Mouse (Mus musculus): Measurements from ENCODE around the gene Rsph3a.
"Not testable (repeated sequence)": the region's sequence is repeated elsewhere in the genome, so short reads cannot be mapped to it uniquely, and the experiment has no call there.

The Rsph3a gene

GRCm38 (mm10) chr17:7928662-7929061, 16.8 kb upstream of the Rsph3a start:
- no peak for DNase-seq (ENCODE audit: low read depth)

GRCm38 (mm10) chr17:7929279-7929678, 16.1 kb upstream of the Rsph3a start:
- DNase-seq (ENCODE audit: low read depth) = no peak

GRCm38 (mm10) chr17:7931096-7931990, 14.1 kb upstream of the Rsph3a start:
- no peak for DNase-seq (ENCODE audit: low read depth)

GRCm38 (mm10) chr17:7932121-7932520, 13.3 kb upstream of the Rsph3a start:
- not testable (repeated sequence) for DNase-seq (ENCODE audit: low read depth)

- no peak for DNase-seq (ENCODE audit: low read depth)
Observed at GRCm38 (mm10) chr17:7939640-7940039, 5.8 kb upstream of the Rsph3a start.

GRCm38 (mm10) chr17:7946053-7946627, 726 bp downstream of the Rsph3a start:
- not testable (repeated sequence) for DNase-seq (ENCODE audit: low read depth)

- not testable (repeated sequence) for DNase-seq (ENCODE audit: low read depth)
Observed at GRCm38 (mm10) chr17:7951333-7951732, 5.9 kb downstream of the Rsph3a start.

- DNase-seq (ENCODE audit: low read depth) = not testable (repeated sequence)
Observed at GRCm38 (mm10) chr17:7957242-7957641, 11.8 kb downstream of the Rsph3a start.

GRCm38 (mm10) chr17:7963333-7963732, 17.9 kb downstream of the Rsph3a start:
- DNase-seq (ENCODE audit: low read depth) = not testable (repeated sequence)

- DNase-seq (ENCODE audit: low read depth) = not testable (repeated sequence)
Observed at GRCm38 (mm10) chr17:7964398-7964797, 19.0 kb downstream of the Rsph3a start.

GRCm38 (mm10) chr17:7968490-7968889, 23.1 kb downstream of the Rsph3a start:
- DNase-seq (ENCODE audit: low read depth) = not testable (repeated sequence)

GRCm38 (mm10) chr17:7969782-7970181, 24.4 kb downstream of the Rsph3a start:
- DNase-seq (ENCODE audit: low read depth) = not testable (repeated sequence)

GRCm38 (mm10) chr17:7983484-7983883, 38.1 kb downstream of the Rsph3a start:
- not testable (repeated sequence) for DNase-seq (ENCODE audit: low read depth)

- DNase-seq (ENCODE audit: low read depth) = not testable (repeated sequence)
Observed at GRCm38 (mm10) chr17:7985597-7985996, 40.2 kb downstream of the Rsph3a start.

- DNase-seq (ENCODE audit: low read depth) = not testable (repeated sequence)
Observed at GRCm38 (mm10) chr17:7987038-7987437, 41.6 kb downstream of the Rsph3a start.

GRCm38 (mm10) chr17:8003248-8003647, 57.8 kb downstream of the Rsph3a start:
- not testable (repeated sequence) for DNase-seq (ENCODE audit: low read depth)

- DNase-seq (ENCODE audit: low read depth) = not testable (repeated sequence)
Observed at GRCm38 (mm10) chr17:8006771-8007170, 61.4 kb downstream of the Rsph3a start.

- not testable (repeated sequence) for DNase-seq (ENCODE audit: low read depth)
Observed at GRCm38 (mm10) chr17:8009565-8009964, 64.2 kb downstream of the Rsph3a start.

GRCm38 (mm10) chr17:8013974-8014373, 68.6 kb downstream of the Rsph3a start:
- not testable (repeated sequence) for DNase-seq (ENCODE audit: low read depth)

- DNase-seq (ENCODE audit: low read depth) = not testable (repeated sequence)
Observed at GRCm38 (mm10) chr17:8022675-8023074, 77.3 kb downstream of the Rsph3a start.

GRCm38 (mm10) chr17:8027475-8028168, 82.2 kb downstream of the Rsph3a start:
- not testable (repeated sequence) for DNase-seq (ENCODE audit: low read depth)
